Mouse (Mus musculus) adrenal gland, postnatal 4 days (tissue): ENCODE data around the gene Frem3. TPM values are rescaled to one million over a fixed set of nuclear protein-coding genes. Genes with fewer than 3 reads are reported as not detected.
A peak's percentile ranks its signal among the peaks of the same experiment; 100 is the strongest.

Source experiments
- DNase-seq, 2 experiments: peaks; one replicate each; pipeline ENCODE4 v3.0.0; 2021 to 2022; ENCODE audit warnings: low spot score in 2 of 2, mixed read lengths in 2 of 2
- long read RNA-seq, 2 experiments: library from polyadenylated mRNA; stranded (forward); transcript quantifications; one replicate each; pipeline ENCODE4 v2.0.0; 2021
- total RNA-seq, 2 experiments: library from RNA; stranded (reverse); gene quantifications; 2 replicates each; pipeline ENCODE4 v1.2.3; 2021

Frem3 gene
- under 1 TPM in 1 of 2 experiments, not detected in 1; 0.14 TPM for total RNA-seq
- long read RNA-seq, experiment 1, result 0 reads
- long read RNA-seq, experiment 2, result 0 reads

DNA sequence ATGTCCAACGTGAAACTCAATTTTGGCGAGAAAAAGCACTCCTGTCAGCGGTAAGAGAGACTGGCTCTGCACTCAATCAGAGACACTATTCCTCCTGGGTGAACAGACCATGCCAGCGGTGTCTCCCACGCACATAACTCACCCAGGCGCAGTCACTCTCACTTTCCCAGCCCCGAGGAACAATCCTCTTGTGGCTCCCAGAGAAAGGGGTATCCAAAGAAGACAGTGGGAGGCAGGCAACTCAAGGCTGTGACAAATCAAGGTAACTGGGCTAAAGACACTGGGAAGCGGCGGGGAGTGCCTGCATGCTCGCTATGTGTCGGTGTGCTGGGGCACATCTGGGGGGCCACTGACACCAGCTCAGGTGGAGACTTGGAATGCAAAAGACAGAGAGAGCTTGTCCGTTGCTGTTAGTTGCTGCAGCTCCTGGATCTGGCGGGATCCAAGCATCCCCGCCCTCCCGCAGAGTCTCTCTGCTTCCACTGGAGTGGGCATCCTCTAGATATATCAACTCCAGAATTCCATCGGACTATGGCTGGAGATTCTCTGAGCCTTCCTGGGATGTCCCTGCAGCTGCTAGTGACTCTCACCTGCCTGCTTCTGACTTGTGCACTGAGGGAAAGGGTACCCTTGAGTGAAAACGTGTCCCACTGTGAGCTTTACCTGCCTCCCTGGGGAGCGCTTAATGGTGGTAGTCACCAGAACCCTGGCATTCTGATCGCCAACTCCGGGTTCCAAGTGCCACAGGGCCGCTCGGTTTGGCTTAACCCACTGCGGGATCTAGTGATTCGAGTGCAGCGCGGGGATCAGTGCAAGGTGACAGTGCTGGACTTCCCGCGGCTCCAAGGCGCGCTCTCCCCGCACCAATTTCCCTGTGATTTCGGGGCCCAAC lies at the start of gene Frem3:
TSS of gene Frem3 (plus strand) at position 532 of the 892 bp plus-strand sequence.
- DNase-seq, result no peak

GRCm38 (mm10) chr8:80564205-80564839 lies 46.6 kb upstream of the Frem3 start:
- no peak for DNase-seq

GRCm38 (mm10) chr8:80567471-80567870 lies 43.4 kb upstream of the Frem3 start:
- DNase-seq, result no peak

DNA sequence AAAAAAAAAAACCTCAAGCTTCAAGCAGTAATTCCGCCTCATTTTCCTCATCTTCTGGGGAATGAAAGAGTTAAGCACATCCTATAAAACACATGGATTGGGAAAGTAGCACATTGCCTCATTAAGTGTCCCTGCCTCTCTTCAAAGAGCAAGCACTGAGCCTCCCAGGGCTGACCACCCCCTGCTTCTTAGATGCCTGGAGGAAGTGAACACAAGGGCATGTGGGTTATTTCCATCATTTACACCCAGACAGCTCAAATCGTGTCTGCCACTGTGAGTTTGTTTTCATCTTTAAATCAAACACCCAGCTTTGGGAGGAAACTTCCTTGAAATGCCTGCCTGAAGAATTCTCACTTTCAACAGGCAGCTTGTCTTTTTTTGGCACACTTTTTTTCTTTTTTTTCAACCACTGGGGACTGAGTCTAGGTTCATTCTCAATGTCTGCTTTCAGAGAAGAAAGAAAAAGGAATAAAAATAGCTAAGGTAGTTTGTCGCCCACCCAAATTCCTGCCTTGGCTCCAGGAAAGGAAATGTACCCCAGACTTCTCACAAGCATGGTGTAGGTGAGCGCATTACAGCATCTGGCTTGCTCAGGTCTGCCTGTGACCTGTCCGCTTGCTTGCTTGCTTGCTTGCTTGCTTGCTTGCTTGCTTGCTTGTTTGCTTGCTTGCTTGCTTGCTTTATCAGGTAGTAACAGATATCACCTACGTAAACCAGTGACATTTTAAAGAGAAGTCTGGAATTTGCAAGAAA lies 42.5 kb upstream of the Frem3 start:
- no peak for DNase-seq

DNA sequence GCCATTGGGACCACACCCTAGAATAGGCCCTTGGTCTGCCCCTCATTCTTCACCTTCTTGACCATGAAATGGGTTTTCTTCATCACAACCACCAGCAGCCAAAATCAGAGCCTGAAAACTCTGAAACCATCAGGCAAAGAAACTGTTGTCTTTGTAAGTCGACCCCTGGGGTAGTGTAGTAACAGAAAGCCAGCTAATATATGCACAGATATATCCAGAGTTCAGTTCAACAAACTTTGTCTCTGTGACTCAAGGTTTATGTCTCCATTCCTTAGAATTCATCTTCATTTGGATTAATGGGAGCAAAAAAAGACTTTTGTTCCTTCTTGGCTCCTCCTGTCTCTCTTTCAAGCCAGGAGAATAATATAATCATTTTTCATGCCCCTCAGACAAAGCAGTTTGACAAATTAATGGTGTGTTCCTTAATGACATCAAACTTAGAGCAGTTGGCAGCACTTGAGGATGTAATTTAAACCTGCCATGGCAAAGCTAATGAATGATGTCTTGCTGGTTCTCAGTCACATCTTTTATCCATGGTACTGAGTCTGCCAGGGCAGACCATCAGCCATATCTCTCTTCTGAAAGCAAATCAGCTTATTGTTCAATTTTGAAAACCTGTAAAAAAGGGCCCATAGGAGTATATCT lies 38.3 kb upstream of the Frem3 start:
- no peak for DNase-seq

GRCm38 (mm10) chr8:80577126-80577525 lies 33.8 kb upstream of the Frem3 start:
- peak in 1 of 2 experiments; percentile 10 for DNase-seq

DNA sequence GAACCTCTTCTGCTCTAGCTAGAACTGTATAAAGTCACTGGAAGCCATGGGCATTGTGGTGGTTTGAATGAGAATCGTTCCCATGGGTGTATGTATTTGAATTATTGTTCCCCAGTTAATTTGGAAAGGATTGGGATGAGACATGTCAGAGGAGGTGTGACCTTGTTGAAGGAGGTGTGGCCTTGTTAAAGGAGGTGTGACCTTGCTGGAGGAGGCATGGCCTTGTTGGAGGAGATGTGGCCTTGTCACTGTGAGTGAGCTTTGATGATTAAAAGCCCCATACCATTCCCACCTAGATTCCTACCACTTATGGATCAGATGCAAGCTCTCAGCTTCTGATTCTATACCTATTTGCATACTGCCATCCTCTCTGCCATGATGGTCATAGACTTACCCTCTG lies 31.8 kb upstream of the Frem3 start:
- no peak for DNase-seq

GRCm38 (mm10) chr8:80592626-80593025 lies 18.3 kb upstream of the Frem3 start:
- no peak for DNase-seq

GRCm38 (mm10) chr8:80600600-80601170 lies 10.2 kb upstream of the Frem3 start:
- DNase-seq, result no peak

GRCm38 (mm10) chr8:80601886-80602285 lies 9.0 kb upstream of the Frem3 start:
- DNase-seq, result no peak

DNA sequence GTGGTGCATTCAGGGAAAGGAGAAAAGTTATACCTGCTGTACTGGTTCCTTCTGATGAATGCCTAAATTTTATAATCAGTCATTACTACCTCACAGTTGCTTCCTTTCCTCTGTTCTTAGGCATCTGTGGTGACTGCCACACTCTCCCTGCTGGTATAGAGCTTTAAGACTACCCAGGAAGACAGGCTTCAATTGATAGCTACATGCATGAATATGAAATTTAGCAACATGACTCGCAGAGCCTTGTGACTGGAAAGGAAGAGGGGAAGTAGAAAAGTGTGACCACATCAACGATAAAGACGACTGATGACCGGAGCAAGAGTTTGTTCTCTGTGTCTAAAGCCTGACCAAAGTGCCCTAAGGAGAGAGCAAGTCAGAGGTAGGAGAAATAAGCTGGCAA lies 3.8 kb upstream of the Frem3 start:
- no peak for DNase-seq

DNA sequence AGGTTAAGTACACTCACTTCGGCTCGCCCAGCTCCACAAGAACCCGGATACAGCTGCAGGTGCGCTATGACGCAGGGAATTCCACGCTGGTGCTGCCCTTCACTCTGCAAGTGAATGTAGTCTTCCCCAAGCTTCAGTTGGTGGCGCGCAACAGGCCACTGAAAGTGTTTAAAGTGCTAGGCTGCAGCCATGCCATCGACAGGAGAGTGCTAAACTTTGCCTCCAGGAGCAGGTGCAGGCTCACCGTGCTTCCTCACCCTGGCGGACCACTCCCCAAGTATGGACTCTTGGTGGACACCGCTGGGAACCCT lies 516 bp downstream of the Frem3 start:
- no peak for DNase-seq

- DNase-seq, result no peak
Measured at GRCm38 (mm10) chr8:80619787-80620186, 8.9 kb downstream of the Frem3 start.

DNA sequence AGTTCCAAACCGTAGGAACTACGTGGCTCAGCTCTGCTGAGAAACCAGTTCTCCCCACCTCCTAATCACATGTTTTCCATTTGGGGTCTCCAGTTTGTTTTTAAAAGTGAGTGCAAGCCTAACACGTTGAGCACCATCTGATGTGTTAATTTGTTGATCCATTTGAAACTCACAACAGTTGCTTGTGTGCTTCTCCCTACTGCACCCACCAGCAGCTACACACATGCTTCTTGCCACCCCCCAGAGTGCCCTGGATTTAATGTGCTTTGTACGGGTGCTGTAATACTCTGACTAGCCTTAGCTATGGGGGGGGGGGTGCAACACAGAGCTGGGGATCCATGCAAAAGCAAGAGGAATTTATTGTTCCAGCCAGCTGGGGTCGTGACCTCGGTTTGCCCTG lies 36.5 kb downstream of the Frem3 start:
- no peak for DNase-seq

GRCm38 (mm10) chr8:80657639-80658038 lies 46.8 kb downstream of the Frem3 start:
- DNase-seq, result no peak

DNA sequence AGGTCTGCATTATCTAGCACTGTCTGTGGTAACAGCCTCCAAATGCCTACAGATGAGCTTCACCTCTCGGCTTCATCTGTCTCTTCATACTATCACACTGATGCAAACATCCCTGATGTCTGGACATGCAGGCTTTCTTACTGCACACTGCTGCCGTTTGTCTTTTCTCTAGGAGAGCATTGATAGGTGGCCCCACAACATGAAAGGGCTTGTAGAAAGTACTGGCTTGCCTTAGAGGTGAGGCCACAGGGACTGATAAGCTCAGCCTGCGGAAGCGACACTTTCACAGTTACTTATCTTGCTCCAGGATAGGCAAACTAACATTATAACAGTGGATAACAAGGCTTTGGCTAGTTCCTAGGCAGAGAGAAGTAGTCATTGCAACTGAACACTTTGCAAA lies 50.2 kb downstream of the Frem3 start:
- DNase-seq, result no peak

- no peak for DNase-seq
Measured at GRCm38 (mm10) chr8:80663476-80663875, 52.6 kb downstream of the Frem3 start.

GRCm38 (mm10) chr8:80669277-80669901 lies 58.5 kb downstream of the Frem3 start:
- no peak for DNase-seq

GRCm38 (mm10) chr8:80682594-80682993 lies 71.7 kb downstream of the Frem3 start:
- no peak for DNase-seq

- DNase-seq, result no peak
Measured at GRCm38 (mm10) chr8:80683756-80684335, 73.0 kb downstream of the Frem3 start.
